26 mouse cellular contexts compared by ENCODE assay signal in the genomic region with DNA sequence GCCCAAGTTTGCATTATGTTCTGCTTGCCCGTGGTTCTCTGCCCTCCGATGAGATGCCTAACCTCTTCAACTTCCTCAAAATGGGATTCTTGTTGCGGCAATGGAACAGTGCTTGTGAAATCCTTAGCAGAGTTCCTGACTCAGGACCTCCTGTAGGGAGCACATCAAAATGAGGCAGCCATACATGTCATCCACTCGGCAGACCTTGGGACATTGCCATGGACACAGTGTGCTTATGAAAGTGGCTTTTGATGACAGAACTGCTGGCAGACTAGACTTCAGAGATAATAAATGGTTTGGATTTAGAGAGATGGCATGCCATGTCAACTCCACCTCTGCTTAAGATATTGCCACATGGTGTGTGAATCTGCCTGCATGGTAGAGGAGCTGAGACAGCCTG.
DNase-seq lines count a peak whose midpoint lies in the region; ATAC-seq and TF ChIP-seq lines count a peak whose summit lies in the region.
"Had no signal": no experiment of that assay in that cellular context is flagged by ENCODE, and none has a peak within 500 bp of the region (broad histone marks: within the 10 kb centered on the region; RNA-seq: fewer than 3 reads in every experiment).

No protein-coding gene starts in this region.

- no peak overlapping the region for H3K4me2 ChIP-seq in liver, embryonic 11.5 days
- H3K4me2 ChIP-seq: forebrain, embryonic 12.5 days; heart, embryonic 13.5 days; hindbrain, embryonic 15.5 days; kidney, embryonic 15.5 days; limb, embryonic 13.5 days; liver, embryonic 13.5 days; midbrain, embryonic 12.5 days; neural tube, embryonic 13.5 days had no signal

- 77% methylated on average over 4 of the region's 4 CpGs for WGBS in liver, adult 2 months
- WGBS in liver, embryonic 11.5 days: 80% methylated on average over 4 of the region's 4 CpGs

- H3K27me3 ChIP-seq in liver, adult 2 months (ENCODE audit: control insufficient read depth, insufficient read depth, low read length): no peaks in the 10 kb centered on the region
- no peaks in the 10 kb centered on the region for H3K27me3 ChIP-seq in liver, embryonic 11.5 days (replicated peaks; ENCODE audit: control insufficient read depth, insufficient read depth, low read length)
- H3K27me3 ChIP-seq: forebrain, embryonic 12.5 days; heart, embryonic 13.5 days; hindbrain, embryonic 15.5 days; kidney, embryonic 15.5 days; limb, embryonic 13.5 days; liver, embryonic 13.5 days; midbrain, embryonic 12.5 days; neural tube, embryonic 13.5 days had no signal

- H3K4me1 ChIP-seq in liver, adult 2 months (ENCODE audit: control insufficient read depth, insufficient read depth, low read length): peaks cover 6% of the 10 kb centered on the region; the same call in 1 of the 2 replicates
- H3K4me1 ChIP-seq in liver, embryonic 11.5 days (replicated peaks; ENCODE audit: control insufficient read depth, insufficient read depth, low read length): no peaks in the 10 kb centered on the region
- H3K4me1 ChIP-seq: forebrain, embryonic 12.5 days; hindbrain, embryonic 15.5 days; limb, embryonic 13.5 days; liver, embryonic 13.5 days had no signal

- no peaks in the 10 kb centered on the region for H3K36me3 ChIP-seq in liver, adult 2 months (ENCODE audit: control insufficient read depth, insufficient read depth, low read length)
- H3K36me3 ChIP-seq in liver, embryonic 11.5 days (ENCODE audit: control insufficient read depth, insufficient read depth, low read length): no peaks in the 10 kb centered on the region
- H3K36me3 ChIP-seq: forebrain, embryonic 12.5 days; G1E; heart, embryonic 13.5 days; hindbrain, embryonic 15.5 days; kidney, embryonic 15.5 days; limb, embryonic 13.5 days; liver, embryonic 13.5 days; midbrain, embryonic 12.5 days; neural tube, embryonic 13.5 days had no signal

- no peak overlapping the region for H3K9ac ChIP-seq in liver, adult 2 months (ENCODE audit: low read depth, low read length)
- no peak overlapping the region for H3K9ac ChIP-seq in liver, embryonic 11.5 days (ENCODE audit: low read depth, low read length)
- H3K9ac ChIP-seq: forebrain, embryonic 12.5 days; forebrain, postnatal 0 days; heart, embryonic 13.5 days; hindbrain, embryonic 15.5 days; kidney, embryonic 15.5 days; limb, embryonic 13.5 days; liver, embryonic 13.5 days; midbrain, embryonic 12.5 days; neural tube, embryonic 13.5 days had no signal

- no peak for TF ChIP-seq CTCF in liver, adult 2 months (IDR thresholded peaks at IDR 0.05; ENCODE audit: low read depth, low read length)

- H3K27ac ChIP-seq in liver, adult 2 months (replicated peaks; ENCODE audit: insufficient read depth, low read depth, low read length): no peak overlapping the region
- no peak overlapping the region for H3K27ac ChIP-seq in liver, embryonic 11.5 days (ENCODE audit: low read depth, low read length)
- H3K27ac ChIP-seq: forebrain, embryonic 12.5 days; heart, adult 2 months; heart, embryonic 13.5 days; hindbrain, embryonic 15.5 days; kidney, embryonic 15.5 days; limb, embryonic 13.5 days; liver, embryonic 13.5 days; midbrain, embryonic 12.5 days; neural tube, embryonic 13.5 days; stomach, postnatal 0 days had no signal

- peak; percentile 15 for DNase-seq in adrenal gland, adult 2 months
- no peak for DNase-seq in adrenal gland, adult 18-20 months (ENCODE audit: low spot score in 2 of 2)
- peak; percentile 20 for DNase-seq in cerebellum, adult 9-10 months
- no peak for DNase-seq in cerebellum, adult 11 months
- peak; percentile 26 for DNase-seq in liver, adult 2 months (ENCODE audit: extremely low read depth, low read depth, low spot score)
- no peak for DNase-seq in liver, embryonic 11.5 days (ENCODE audit: low spot score)
- DNase-seq in brain, adult 2 months (ENCODE audit: low read depth, low spot score): peak; percentile 42
- DNase-seq: forebrain, postnatal 0 days; heart, adult 2 months; heart, postnatal 10 days; kidney, adult 18-20 months; kidney, postnatal 25 days; liver, embryonic 13.5 days; lung, adult 2 months; right cerebral cortex, postnatal 4 days; thymus, adult 18-20 months; thymus, postnatal 25 days had no signal

- no peak for ATAC-seq in liver, embryonic 11.5 days (replicated peaks; ENCODE audit: low FRiP score)
- ATAC-seq: forebrain, postnatal 0 days had no signal

- no peaks in the 10 kb centered on the region for H3K9me3 ChIP-seq in liver, embryonic 11.5 days (ENCODE audit: control insufficient read depth, low read length)
- H3K9me3 ChIP-seq: forebrain, embryonic 12.5 days; G1E; heart, embryonic 13.5 days; hindbrain, embryonic 15.5 days; kidney, embryonic 15.5 days; limb, embryonic 13.5 days; liver, embryonic 13.5 days; midbrain, embryonic 12.5 days; neural tube, embryonic 13.5 days had no signal

- no peak for TF ChIP-seq POLR2A in liver, adult 2 months (IDR thresholded peaks at IDR 0.05; ENCODE audit: extremely low read depth, insufficient read depth, low read length)

- H3K79me2 ChIP-seq in liver, adult 2 months (ENCODE audit: control insufficient read depth, insufficient read depth, low read length): no peaks in the 10 kb centered on the region

- no peak overlapping the region for H3K4me3 ChIP-seq in liver, adult 2 months (ENCODE audit: insufficient read depth, low read depth, low read length)
- H3K4me3 ChIP-seq in liver, embryonic 11.5 days (ENCODE audit: low read depth, low read length): no peak overlapping the region
- H3K4me3 ChIP-seq: forebrain, embryonic 12.5 days; heart, adult 2 months; heart, embryonic 13.5 days; hindbrain, embryonic 15.5 days; kidney, embryonic 15.5 days; limb, embryonic 13.5 days; liver, embryonic 13.5 days; midbrain, embryonic 12.5 days; neural tube, embryonic 13.5 days had no signal

Comparison
In these comparisons a context has a peak if more than half of its experiments do, and no peak if none do; other contexts are left out.
1. DNase-seq: peak in adrenal gland, adult 2 months (single experiment), cerebellum, adult 9-10 months (single experiment), liver, adult 2 months (single experiment) and brain, adult 2 months (single experiment); none in adrenal gland, adult 18-20 months (0 of 2), cerebellum, adult 11 months (single experiment) and liver, embryonic 11.5 days (single experiment).